Mouse (Mus musculus): Measurements from ENCODE around the gene Vps13c. TPM values are rescaled to one million over a fixed set of nuclear protein-coding genes. Genes with fewer than 3 reads are reported as not detected.

Vps13c gene
- 3.1 and 3.3 TPM in 2 replicates for polyA plus RNA-seq (2015; fragmentation: Nextera tagmentation; extraction: Ambion mirVana)

GRCm38 (mm10) chr9:67839981-67840859, at the start of gene Vps13c:
Gene Vps13c (plus strand): TSS chr9:67840396.

GRCm38 (mm10) chr9:67832046-67832605, 8.1 kb upstream of the Vps13c start, which contains the start of gene C2cd4a:
Gene C2cd4a (minus strand): TSS chr9:67832330.

Other genes with a start within 250 kb of the Vps13c start
- not detected in 2 replicates for gene C2cd4b, start 81.0 kb upstream of the Vps13c start, polyA plus RNA-seq (2015; fragmentation: Nextera tagmentation; extraction: Ambion mirVana)
- gene C2cd4a, start 8.1 kb upstream of the Vps13c start, polyA plus RNA-seq (2015; fragmentation: Nextera tagmentation; extraction: Ambion mirVana): 0.52 and 0.55 TPM in 2 replicates

All from urinary bladder, postnatal 0 days (tissue).